Mouse (Mus musculus) right cerebral cortex, adult 2 months (tissue): Measurements from ENCODE around the gene Aoc1.

Experiments used
- DNase-seq, 2 experiments: peaks; one replicate each; pipeline ENCODE4 v3.0.0; 2021 to 2022; ENCODE audit warnings: low spot score in 2 of 2

Aoc1 gene

DNA sequence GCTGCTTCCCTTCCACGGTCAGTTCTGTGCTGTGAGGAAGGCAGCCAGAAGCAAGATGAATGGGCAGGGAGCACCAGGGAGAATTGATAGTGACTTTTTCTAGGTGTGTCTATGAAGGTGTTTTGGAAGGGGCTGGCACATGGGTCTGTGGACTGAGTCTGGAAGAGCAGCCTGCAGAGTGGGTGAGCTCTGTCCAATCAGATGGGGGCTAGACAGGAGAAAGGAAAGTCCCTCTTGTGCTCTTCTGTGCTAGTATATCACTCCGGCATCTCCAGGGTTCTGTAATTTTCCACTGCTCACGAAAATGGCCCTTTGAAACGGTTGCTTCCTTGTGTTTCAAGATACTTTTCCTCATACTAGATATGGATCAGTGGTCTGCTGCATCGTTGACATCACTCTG is at the start of gene Aoc1:
Gene Aoc1, plus strand, starts transcription at position 301 of the 400 bp plus-strand sequence.
- DNase-seq, result no peak

DNA sequence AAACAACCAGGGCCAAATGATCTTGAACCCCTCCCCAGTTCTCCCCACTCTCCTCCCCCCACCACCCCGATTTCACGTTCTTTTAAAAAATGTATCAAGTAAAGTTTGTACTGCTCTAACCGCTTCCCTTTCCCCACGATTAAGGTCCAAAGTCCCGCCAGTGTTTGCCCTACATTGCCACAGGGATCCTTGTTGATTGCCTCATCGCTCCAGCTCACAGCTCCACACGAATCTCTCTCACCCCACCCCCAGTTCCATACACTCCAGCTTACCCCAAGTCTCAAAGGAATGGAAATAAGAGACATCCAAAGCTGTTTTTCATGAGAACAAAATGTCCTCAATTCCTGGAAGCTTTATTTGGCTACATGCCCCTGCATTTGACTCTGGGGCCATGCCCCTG is 47.7 kb upstream of the Aoc1 start:
- no peak for DNase-seq

DNA sequence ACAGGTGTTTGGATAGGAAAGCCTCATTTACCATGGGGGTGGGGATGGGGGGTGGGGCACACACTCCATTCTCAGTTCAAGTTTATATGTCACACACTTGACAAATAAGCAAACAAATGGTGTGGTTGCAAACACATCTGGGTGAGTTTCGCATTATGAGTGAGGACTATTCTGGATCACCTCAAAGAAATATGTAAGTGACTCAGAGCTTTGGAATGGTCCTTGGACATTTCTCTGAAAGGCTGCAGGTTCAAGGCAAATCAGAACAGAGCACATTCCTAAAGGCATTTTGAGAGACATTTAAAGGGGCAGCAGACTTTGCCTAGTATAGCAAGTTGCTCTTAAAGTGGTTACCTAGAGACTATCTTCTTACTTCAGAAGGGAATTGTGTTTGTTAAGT is 43.7 kb upstream of the Aoc1 start:
- DNase-seq, result no peak

DNA sequence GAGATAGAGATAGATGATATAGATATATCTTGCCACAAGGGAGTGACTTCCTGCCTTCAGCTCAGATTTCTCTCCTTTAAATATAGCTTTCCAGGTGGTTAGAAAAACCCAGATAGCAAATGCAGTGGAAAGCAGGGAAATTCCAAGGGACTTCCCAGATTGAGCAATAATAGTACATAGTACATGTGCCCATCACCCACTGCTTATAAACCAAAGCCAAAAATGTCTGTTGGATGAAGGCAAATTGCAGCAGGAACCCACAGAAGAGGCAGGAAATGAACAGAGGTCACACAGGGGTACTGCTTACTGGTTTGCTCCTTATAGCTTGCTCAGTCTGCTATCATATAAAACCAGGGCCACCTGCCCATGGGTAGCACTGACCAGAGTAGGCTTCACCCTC is 43.0 kb upstream of the Aoc1 start:
- DNase-seq, result no peak

DNA sequence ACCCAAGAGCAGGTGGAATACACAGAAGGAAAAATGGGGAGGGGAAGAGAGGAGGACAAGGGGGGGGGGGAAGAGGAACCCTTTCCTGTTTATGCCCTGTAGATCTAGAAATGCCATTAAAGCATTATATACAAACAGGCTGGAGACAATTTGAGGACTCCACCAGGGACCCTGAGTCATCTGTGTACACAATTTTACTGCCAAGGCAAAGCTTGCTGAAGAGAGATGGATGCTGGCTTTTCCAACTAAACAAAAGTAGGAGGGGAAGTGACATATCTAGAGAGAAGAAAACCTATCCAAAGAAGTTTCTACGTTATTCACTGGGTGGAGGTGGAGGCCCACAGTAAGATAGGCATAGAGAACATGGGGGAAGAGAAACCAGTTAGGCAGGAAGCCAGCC is 42.5 kb upstream of the Aoc1 start:
- DNase-seq, result no peak

DNA sequence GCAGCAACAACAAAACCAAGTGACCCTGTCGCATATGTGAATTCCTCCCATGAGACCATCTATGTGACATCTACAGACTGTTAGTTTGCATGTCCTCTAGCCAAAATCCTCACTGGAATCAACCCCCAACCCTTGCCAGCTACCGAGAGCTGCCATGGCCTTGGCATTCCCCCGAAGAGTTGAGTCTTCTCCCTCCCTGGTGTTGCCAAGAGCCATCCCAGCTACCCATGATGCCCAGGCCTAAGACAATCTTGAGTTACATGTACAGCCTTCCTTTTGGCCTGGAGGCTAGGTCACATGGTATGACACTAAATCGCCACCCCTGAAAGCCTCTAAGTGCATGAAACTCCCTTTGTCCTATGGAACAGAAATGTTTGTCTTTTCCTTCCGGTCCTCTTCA is 41.6 kb upstream of the Aoc1 start:
- DNase-seq, result no peak

DNA sequence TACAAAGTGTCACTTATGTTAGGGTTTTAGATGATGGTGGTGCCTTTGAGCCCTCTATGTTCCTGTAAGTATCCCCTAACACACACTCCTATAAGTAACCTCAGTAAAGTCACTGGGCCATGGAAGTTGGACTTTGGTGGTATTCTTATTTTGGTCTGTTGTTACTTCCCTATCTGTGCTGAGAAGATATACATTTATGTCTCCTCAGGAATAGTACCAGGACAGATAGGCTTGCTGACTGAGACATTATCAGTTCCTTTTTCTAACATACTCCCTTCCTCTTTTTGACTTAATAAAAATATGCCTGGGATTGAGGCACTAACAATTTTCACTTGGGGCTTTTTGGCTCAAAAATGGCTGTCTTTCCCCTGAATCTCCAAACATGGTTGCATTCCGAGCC is 40.3 kb upstream of the Aoc1 start:
- no peak for DNase-seq

DNA sequence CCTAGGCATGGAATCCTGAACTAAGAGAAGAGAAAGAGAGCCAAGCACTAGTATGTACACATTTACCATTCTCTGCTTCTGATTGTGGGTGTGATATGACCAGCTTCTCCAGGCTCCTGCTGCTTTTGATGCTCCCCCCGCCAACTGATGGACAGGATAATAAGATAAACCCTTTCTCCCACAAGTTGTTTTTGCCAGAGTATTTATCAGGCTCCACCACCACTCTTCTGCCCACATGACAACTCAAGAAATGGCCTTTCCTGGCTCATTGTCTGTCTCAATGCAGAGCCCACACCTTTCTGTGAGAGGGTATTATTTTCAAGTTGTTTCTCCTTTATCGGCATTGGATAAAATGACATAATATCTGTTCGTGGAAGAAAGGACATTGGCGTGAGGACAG is 39.2 kb upstream of the Aoc1 start:
- no peak for DNase-seq

DNA sequence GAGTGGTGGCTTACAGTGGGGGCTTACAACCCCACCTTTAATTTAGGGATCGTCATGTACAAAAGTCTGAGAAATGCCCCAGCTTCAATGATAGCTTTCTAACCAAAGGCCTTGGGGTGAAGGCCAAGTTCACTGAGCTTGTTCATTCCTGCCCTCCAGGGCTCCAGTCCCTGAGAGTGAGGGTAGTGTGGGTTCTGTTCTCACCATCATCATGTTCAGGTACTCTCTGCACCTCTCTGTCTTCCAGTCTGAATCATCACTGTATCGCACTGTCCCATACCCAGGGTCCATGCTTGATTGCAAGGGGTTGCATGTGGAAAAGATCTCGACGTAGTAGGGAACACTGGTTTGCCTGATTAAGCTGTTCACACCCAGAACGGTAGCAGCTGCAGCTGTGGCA is 37.5 kb upstream of the Aoc1 start:
- no peak for DNase-seq

DNA sequence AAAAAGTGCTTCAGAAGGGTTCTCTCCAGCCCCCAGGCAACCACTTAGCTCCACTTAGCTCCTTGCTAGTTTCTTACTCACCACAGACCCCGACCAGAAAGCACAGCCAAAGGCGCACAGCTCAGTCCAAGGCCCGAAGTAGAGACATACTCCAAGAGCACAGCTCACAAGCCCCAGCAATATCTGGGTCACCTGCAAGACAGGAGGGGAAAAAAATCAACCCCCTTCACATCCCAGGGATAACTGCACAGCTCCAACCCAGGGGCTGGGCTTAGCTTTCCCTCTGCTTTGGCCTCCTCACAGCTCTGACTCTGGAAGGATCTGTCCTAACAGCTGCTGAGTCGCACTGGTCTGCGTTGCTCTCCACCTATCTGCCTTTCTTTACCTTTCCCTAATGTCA is 36.5 kb upstream of the Aoc1 start:
- no peak for DNase-seq

DNA sequence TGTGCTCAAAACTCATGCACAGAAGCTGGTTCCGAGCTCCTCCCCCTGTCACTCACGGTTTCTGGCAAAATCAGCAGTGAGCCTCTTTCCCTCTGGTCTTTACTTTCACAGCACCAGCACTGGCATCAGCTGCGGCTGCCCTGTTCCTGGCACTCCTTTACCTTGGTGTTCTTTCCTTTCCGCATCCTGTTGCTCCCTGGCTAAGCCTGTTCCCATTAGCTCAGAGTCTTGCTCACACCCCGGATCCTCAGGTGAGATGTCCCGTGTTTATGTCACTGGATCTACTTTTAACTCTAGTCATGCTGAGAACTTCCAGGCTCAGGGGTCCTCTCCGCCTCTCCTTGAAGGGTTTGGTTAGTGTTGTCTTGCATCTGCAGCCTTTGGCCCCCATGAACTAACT is 35.2 kb upstream of the Aoc1 start:
- DNase-seq, result no peak

DNA sequence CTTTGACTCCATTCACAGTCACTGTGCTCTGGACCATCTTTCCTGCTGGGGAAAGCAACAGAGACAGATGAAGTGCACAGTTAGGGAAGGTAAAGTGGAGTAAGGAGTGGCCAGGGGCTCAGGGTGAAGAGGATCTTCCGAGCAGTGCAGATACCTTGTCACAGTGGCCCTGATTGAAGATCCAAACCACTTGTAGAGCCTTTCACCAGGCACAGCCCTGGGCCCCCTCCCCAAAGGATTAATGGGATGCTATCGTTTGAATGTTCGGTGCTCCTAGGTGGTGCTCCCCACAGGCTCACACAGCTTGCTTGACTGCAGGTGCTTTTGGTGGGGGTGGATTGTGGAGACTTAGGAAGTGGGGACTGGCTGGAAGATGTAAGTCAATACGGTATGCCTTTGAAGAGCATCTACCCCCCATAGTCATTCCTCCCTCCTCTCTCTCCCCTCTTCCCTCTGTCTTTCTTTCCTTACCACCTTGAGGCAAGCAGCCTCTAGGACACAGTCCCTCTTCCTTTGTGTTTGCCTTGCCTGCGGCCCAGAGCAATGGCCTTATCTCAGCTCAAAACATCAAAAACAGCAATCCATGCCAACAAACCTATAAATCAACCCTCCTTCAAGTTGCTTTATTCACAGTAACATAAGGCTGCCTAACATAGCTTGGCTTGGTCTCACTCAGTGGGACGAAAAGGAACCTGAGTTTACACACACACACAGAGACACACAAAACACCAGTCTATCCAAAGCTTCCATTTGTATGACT is 34.2 kb upstream of the Aoc1 start:
- DNase-seq, result no peak

DNA sequence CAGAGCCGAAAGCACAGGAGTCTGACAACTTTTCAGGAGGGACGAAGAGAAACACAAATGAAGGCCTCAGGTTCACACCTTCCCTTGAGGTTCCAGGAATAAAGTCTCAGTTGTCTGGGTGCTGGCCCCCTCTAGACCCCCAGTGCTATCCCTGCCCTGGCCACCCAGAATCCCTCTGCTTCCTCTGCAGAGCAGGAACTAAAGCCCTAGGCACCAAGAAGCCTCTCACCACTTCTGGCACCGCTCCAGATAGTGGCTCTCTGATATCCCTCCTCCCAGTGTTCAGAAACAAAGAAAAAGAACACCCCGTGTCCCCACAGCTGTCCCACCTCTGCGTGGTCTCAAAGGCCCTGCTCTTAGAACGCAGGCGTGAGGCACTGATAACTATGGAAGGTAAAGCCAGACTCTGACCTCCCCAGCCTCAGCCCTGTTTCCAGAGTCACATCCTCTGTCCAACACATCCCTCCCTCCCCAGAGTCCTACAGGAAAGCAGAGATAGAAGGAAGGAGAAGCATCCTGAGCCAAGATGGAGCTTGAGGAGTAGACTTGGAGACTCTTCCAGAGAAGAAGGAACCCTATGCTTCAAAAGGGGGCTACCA is 32.2 kb upstream of the Aoc1 start, which contains the start of gene Tmem176a:
Gene Tmem176a, plus strand, starts transcription at position 549 of the 599 bp plus-strand sequence.
- no peak for DNase-seq

DNA sequence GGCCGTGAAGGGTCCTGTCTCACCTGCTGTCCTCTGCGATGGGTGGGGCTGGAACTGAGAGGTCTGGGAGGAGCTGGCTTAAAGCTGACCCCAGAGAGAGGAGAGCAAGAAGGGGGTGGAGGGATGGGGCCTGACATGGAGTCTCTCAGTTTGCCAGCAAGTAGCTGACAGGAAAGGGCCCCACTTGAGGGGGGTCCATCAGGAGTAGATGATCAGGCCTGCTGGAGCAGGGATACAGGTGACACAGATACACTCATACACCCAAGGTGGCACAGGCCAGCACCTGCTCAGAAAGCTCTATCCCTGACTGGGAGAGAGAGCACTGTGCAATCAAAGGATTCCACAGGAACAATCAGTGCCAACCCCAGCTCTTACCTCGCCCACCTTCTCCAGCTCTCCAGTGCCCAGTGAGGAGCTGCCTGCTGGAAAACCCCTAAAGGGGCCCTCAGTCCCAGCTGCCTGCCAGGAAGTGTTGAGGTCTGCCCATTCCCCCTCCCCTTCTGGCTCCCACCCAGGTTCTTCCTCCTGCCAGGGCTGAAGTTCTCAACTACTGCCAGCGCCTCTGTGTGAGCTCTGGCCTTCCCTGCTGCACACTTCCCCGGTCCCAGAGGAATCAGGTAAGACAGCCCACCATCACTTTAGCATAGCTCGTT is 31.6 kb upstream of the Aoc1 start, which contains the start of gene Tmem176b:
Gene Tmem176b, minus strand, starts transcription at position 524 of the 653 bp plus-strand sequence.
- DNase-seq, result peak; percentile 66 to 81

DNA sequence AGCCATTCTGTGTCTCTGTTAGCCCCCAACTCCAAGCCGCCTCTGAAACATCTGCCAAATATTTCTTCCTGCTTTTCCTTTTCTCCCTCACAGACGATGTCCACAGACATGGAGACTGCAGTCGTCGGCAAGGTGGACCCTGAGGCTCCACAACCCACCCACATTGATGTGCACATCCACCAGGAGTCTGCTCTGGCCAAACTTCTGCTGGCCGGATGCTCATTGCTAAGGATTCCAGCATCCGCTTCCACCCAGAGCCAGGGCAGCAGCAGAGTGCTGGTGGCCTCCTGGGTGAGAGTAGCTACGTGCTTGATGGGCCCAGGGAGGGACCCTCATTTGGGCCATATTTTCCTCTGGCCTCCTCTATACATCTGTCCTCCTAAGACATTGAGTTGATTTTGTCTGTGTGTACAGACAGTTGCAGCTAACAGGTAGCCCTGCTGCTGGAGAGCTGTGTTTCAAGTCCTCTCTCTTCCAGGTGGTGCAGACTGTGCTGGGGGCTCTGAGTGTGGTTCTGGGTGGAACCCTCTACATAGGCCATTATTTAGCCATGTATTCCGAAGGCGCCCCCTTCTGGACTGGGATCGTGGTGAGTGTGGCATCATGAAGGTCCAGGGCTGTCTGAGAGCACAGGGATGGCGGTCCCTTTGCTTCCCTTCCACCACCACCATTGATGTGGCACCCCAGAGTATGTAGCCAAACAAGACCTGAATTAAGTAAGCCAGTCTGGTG is 30.4 kb upstream of the Aoc1 start:
- DNase-seq, result no peak

DNA sequence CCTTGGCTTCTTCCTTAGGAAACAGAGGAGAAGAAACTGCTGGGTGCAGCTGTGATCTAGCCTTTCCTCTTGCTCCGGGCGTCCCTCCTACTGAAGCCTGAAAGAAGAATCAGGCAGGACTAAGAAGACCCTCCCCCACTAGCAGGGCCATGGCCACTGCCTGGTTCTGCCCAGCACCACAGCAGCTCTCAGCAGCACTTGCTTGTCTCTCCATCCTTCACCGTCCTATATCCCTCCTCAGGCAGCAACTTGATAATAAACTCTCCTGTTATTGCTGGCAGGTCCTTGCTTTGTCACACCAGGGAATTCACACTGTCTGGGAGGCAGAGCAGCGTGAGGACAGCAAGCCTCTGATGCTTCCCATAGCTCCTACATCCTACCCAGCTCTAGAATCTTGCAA is 27.6 kb upstream of the Aoc1 start:
- DNase-seq, result no peak

DNA sequence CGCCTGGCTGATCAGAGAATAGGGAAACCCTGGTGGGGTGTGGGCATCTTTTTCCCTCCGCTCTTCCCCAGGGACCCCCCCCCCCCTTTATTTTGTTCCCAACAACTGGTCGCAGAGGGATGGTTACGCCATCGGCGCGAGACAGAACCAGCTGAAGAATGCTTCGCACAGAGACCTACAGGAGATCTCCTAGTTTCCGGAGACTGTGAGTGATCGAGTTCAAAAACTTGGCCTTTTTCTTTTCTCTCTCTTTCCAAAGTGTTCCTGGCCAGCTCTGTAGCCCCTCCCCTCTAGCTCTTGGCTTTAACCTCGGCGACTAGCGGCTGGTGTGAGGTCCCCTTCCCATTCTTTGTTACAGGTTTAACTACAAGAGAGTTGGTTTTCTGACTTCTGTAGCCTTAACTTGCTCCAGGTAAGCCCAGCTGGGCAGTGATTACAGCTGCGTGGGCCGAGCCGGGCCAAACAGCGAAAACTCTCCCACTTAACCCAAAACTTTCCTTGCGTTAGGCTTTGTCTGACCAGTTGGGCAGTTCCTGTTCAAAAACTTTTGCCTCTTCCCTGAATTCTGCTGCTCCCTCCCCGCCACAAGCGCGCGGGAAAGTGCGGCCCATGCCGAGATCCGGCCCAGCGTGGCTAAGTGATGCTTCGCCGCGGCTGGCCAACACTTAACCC is 20.7 kb upstream of the Aoc1 start:
- DNase-seq, result no peak

DNA sequence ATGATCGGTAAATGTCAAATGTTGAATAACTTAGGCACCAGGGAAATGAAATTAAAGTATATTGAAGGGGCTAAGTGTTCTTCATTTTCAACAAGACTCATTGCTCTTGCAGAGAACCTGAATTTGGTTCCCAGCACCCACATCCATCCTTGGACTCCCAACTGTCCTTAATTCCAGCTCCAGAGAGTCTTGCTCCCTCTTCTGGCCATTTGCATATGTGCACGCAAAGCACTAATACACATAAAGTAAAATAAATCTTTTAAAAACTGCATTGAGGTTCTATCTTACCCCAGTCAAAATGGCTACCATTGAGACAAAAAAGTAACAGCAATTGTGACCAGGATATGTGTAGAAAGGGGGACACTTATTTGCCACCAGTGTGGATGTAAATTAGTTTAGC is 18.5 kb upstream of the Aoc1 start:
- no peak for DNase-seq

DNA sequence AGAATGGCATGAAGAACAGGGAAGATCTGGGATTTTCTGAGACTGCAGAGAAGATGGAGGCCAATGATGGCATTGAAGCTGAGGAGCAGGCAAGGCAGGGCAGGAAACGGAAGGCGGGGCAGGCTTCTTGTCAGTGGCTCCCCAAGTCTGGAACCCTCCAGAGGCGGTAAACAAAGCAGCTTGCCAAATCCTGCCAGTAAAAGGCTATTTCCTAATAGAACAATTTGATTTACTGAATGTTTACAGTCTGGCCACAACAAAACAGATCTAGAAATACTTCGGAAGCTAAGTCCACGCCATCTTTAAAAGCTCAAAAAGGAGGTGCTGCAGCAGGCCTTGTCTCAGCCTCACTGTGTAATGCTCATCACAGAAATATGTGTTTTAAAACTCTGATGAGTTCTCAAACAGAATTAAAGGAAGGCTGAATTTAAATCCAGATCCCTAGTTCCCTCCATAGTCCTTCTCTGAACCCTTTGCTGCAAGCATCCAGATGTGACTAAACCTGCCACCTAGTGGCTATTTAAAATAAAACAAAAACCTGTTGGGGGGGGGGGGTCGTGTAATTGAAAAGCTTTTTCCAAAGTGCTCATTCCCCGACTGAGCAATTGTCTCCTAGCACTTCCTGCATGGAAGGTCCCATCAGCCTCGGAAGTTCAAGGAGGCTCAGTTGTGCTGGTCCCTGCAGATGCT is 14.9 kb upstream of the Aoc1 start:
- no peak for DNase-seq

DNA sequence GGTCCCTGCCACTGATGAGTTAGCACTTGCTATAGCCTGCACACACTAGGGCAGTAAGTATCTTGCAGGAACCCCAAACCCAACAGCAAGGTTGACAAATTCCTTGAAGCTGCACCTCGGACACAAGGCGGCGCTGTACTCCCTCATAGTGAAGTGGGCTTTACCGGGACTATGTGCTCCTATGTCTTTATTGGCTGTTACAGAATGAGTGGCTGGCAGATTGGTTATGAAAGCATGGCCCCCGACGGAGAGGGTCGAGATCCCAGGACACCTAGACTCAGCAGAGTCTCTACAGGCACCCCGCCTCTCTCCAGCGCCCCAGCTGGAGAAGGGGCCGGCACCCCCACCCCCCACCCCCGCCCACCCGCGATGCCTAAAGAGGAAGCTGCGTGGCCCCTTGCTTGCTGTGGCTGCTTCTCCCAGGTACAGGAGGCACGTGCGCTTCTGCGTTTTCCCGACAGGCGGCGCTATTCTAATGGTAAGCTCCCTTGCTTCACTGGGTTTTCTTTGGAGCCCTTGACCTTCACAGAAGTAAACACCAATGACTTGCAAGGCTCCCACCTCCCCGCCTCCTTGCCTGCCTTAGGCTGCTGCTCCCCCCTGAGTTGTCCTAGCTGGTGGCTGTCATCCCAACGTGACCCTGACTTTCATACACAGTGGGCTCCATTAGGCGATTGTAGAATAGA is 12.4 kb upstream of the Aoc1 start:
- peak in 1 of 2 experiments; percentile 44 for DNase-seq

DNA sequence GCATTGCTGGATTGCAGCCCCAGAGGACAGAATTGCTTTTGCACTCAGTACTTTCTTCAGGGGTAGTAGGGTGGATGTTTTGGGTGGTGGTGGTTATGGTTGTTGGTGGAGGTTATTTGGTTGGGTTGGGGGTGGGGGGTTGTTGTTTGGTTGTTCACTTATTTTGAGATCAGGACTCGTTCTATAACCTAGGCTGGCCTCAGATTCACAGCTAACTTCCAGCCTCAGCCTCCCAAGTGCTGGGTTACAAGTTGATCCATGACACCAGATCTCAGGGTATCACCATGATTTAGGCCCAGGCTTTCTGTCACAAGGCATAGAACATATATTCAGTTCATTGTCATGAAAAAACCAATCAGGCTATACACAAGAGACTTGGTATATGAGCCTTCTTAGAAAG is 11.8 kb upstream of the Aoc1 start:
- DNase-seq, result no peak
